In genomic region chr13:107661414-107661813, GRCm38 (mm10) we compare ENCODE assay signal across 21 mouse cellular contexts.
DNase-seq lines count a peak whose midpoint lies in the region; ATAC-seq lines count a peak whose summit lies in the region.
"Had no signal": no experiment of that assay in that cellular context is flagged by ENCODE, and none has a peak within 500 bp of the region (broad histone marks: within the 10 kb centered on the region; RNA-seq: fewer than 3 reads in every experiment).

No protein-coding gene starts in this region.

- peak overlapping the region; percentile 63 for H3K27ac ChIP-seq in forebrain, embryonic 15.5 days (replicated peaks)
- no peak overlapping the region for H3K27ac ChIP-seq in midbrain, embryonic 14.5 days (replicated peaks; ENCODE audit: low read depth, low read length)
- no peak overlapping the region for H3K27ac ChIP-seq in kidney, embryonic 16.5 days (ENCODE audit: low read length)
- H3K27ac ChIP-seq: heart, embryonic 10.5 days; kidney, embryonic 15.5 days; neural tube, embryonic 12.5 days had no signal

- ATAC-seq in forebrain, embryonic 15.5 days (replicated peaks) = peak; percentile 77
- peak; percentile 42; the same call in 1 of the 2 replicates for ATAC-seq in midbrain, embryonic 14.5 days (ENCODE audit: low FRiP score, low TSS enrichment)
- ATAC-seq in kidney, embryonic 16.5 days (ENCODE audit: low FRiP score, low TSS enrichment) = no peak

- no peak overlapping the region for H3K9ac ChIP-seq in forebrain, embryonic 15.5 days (replicated peaks)
- H3K9ac ChIP-seq in midbrain, embryonic 14.5 days (replicated peaks; ENCODE audit: low read length) = no peak overlapping the region
- H3K9ac ChIP-seq in kidney, embryonic 16.5 days (replicated peaks; ENCODE audit: low read length) = no peak overlapping the region
- H3K9ac ChIP-seq: kidney, embryonic 15.5 days; neural tube, embryonic 12.5 days had no signal

- 3% methylated on average over 5 of the region's 5 CpGs for whole genome bisulfite sequencing in forebrain, embryonic 15.5 days
- 10% methylated on average over 5 of the region's 5 CpGs for WGBS in midbrain, embryonic 14.5 days
- WGBS in kidney, embryonic 16.5 days = 30% methylated on average over 5 of the region's 5 CpGs

- H3K4me3 ChIP-seq in forebrain, embryonic 15.5 days = no peak overlapping the region
- no peak overlapping the region for H3K4me3 ChIP-seq in midbrain, embryonic 14.5 days (replicated peaks; ENCODE audit: low read depth, low read length)
- H3K4me3 ChIP-seq in kidney, embryonic 16.5 days (ENCODE audit: low read length) = no peak overlapping the region
- H3K4me3 ChIP-seq: erythroblast, embryonic 14.5 days; heart, embryonic 10.5 days; kidney, embryonic 15.5 days; neural tube, embryonic 12.5 days had no signal

- H3K4me2 ChIP-seq in forebrain, embryonic 15.5 days (replicated peaks) = no peak overlapping the region
- H3K4me2 ChIP-seq in midbrain, embryonic 14.5 days (ENCODE audit: low read length) = no peak overlapping the region
- H3K4me2 ChIP-seq in kidney, embryonic 16.5 days (replicated peaks; ENCODE audit: low read depth, low read length) = no peak overlapping the region
- H3K4me2 ChIP-seq: kidney, embryonic 15.5 days; liver, embryonic 11.5 days; neural tube, embryonic 12.5 days had no signal

- H3K9me3 ChIP-seq in forebrain, embryonic 15.5 days = no peaks in the 10 kb centered on the region
- no peaks in the 10 kb centered on the region for H3K9me3 ChIP-seq in midbrain, embryonic 14.5 days (ENCODE audit: control insufficient read depth, low read length)
- H3K9me3 ChIP-seq in kidney, embryonic 16.5 days (ENCODE audit: low read length) = no peaks in the 10 kb centered on the region
- H3K9me3 ChIP-seq: heart, embryonic 10.5 days; kidney, embryonic 15.5 days; neural tube, embryonic 12.5 days had no signal

- DNase-seq in ES-CJ7 (ENCODE audit: low read depth, low spot score) (peak; percentile 71), R1 (ENCODE audit: low read depth, low spot score) (peak; percentile 86)
- DNase-seq in midbrain, embryonic 14.5 days = peak; percentile 55
- DNase-seq in B cell, adult 2 months = no peak
- no peak for DNase-seq in thymus, postnatal 36 days
- DNase-seq: adrenal gland, adult 8-10 months; cerebellum, adult 11 months; cerebellum, postnatal 36 days; heart, postnatal 14 days; left cerebral cortex, postnatal 4 days; lung, adult 2 months; lung, postnatal 36 days; thymus, postnatal 25 days had no signal

- no peaks in the 10 kb centered on the region for H3K36me3 ChIP-seq in forebrain, embryonic 15.5 days
- H3K36me3 ChIP-seq in midbrain, embryonic 14.5 days (ENCODE audit: control insufficient read depth, insufficient read depth, low read length) = no peaks in the 10 kb centered on the region
- no peaks in the 10 kb centered on the region for H3K36me3 ChIP-seq in kidney, embryonic 16.5 days (ENCODE audit: insufficient read depth, low read length)
- H3K36me3 ChIP-seq: G1E; heart, embryonic 10.5 days; kidney, embryonic 15.5 days; neural tube, embryonic 12.5 days had no signal

- H3K27me3 ChIP-seq in forebrain, embryonic 15.5 days = no peaks in the 10 kb centered on the region
- no peaks in the 10 kb centered on the region for H3K27me3 ChIP-seq in midbrain, embryonic 14.5 days (ENCODE audit: control insufficient read depth, insufficient read depth, low read length)
- H3K27me3 ChIP-seq in kidney, embryonic 16.5 days (ENCODE audit: insufficient read depth, low read length) = 0 out of 2 replicates have a peak, but pooled peaks cover 3% of the 10 kb centered on the region
- H3K27me3 ChIP-seq: neural tube, embryonic 12.5 days had no signal

- H3K4me1 ChIP-seq in forebrain, embryonic 15.5 days = peaks cover 32% of the 10 kb centered on the region
- peaks cover 14% of the 10 kb centered on the region for H3K4me1 ChIP-seq in midbrain, embryonic 14.5 days (ENCODE audit: control insufficient read depth, insufficient read depth, low read length)
- H3K4me1 ChIP-seq in kidney, embryonic 16.5 days (ENCODE audit: insufficient read depth, low read length) = no peaks in the 10 kb centered on the region

Comparison
In these comparisons a context has a peak if more than half of its experiments do, and no peak if none do; other contexts are left out.
1. DNase-seq: peak in ES-CJ7 (single experiment), R1 (single experiment) and midbrain, embryonic 14.5 days (single experiment); none in B cell, adult 2 months (0 of 2) and thymus, postnatal 36 days (0 of 2).